Mouse (Mus musculus): ENCODE data around the gene Serpine3.
"Not testable (repeated sequence)": the region's sequence is repeated elsewhere in the genome, so short reads cannot be mapped to it uniquely, and the experiment has no call there.

Serpine3 gene

GRCm38 (mm10) chr14:62663367-62663766 lies at the start of gene Serpine3:
TSS of gene Serpine3 (plus strand) at chr14:62663667.
- ChIA-PET CTCF (no interaction called here), POLR2A (no interaction called here)

- ChIA-PET POLR2A (interaction anchor here in 1 of 4 experiments (0.6 kb wide), 1 partner anchor 947 kb away, joined by 3 read pairs; no protein-coding TSS in a partner anchor), CTCF (no interaction called here)
Observed at GRCm38 (mm10) chr14:62622393-62622792, 41.1 kb upstream of the Serpine3 start.

- POLR2A ChIA-PET = interaction anchor here in 1 of 4 experiments (0.8 kb wide), 1 partner anchor 17 kb away, joined by 4 read pairs; no protein-coding TSS in a partner anchor
- CTCF ChIA-PET = interaction anchor here in 1 of 4 experiments (0.6 kb wide), 1 partner anchor 212 kb away, joined by 5 read pairs; no protein-coding TSS in a partner anchor
Observed at GRCm38 (mm10) chr14:62627951-62628350, 35.5 kb upstream of the Serpine3 start.

GRCm38 (mm10) chr14:62637436-62638344 lies 25.8 kb upstream of the Serpine3 start:
- ChIA-PET POLR2A (interaction anchor here in 1 of 4 experiments (1.2 kb wide), 1 partner anchor 124 kb away, joined by 3 read pairs; the partner anchor contains the start of gene Ints6), CTCF (no interaction called here)

GRCm38 (mm10) chr14:62638345-62638702 lies 25.1 kb upstream of the Serpine3 start:
- ChIA-PET POLR2A (interaction anchor here in 1 of 4 experiments (1.2 kb wide), 1 partner anchor 123 kb away, joined by 3 read pairs; the partner anchor contains the start of gene Ints6), CTCF (interaction anchor here in 1 of 4 experiments (0.8 kb wide), 1 partner anchor 146 kb away, joined by 3 read pairs; no protein-coding TSS in a partner anchor)

- ChIA-PET POLR2A (no interaction called here), CTCF (interaction anchor here in 1 of 4 experiments (0.8 kb wide), 1 partner anchor 147 kb away, joined by 3 read pairs; no protein-coding TSS in a partner anchor)
Observed at GRCm38 (mm10) chr14:62639111-62639510, 24.4 kb upstream of the Serpine3 start.

- ChIA-PET POLR2A (no interaction called here), CTCF (no interaction called here)
Observed at GRCm38 (mm10) chr14:62639551-62639950, 23.9 kb upstream of the Serpine3 start.

- ChIA-PET POLR2A (no interaction called here), CTCF (interaction anchor here in 1 of 4 experiments (0.6 kb wide), 1 partner anchor 13 kb away, joined by 5 read pairs; no protein-coding TSS in a partner anchor)
Observed at GRCm38 (mm10) chr14:62640396-62640795, 23.1 kb upstream of the Serpine3 start.

GRCm38 (mm10) chr14:62642368-62642767 lies 21.1 kb upstream of the Serpine3 start:
- CTCF ChIA-PET, POLR2A ChIA-PET: not testable (repeated sequence)

- POLR2A ChIA-PET = no interaction called here
- CTCF ChIA-PET = interaction anchor here in 1 of 4 experiments (0.6 kb wide), 1 partner anchor 947 kb away, joined by 3 read pairs; no protein-coding TSS in a partner anchor
Observed at GRCm38 (mm10) chr14:62648405-62648804, 15.1 kb upstream of the Serpine3 start.

- ChIA-PET POLR2A (no interaction called here), CTCF (no interaction called here)
Observed at GRCm38 (mm10) chr14:62650376-62650775, 13.1 kb upstream of the Serpine3 start.

GRCm38 (mm10) chr14:62651771-62652170 lies 11.7 kb upstream of the Serpine3 start:
- POLR2A ChIA-PET = no interaction called here
- CTCF ChIA-PET = no interaction called here

GRCm38 (mm10) chr14:62655996-62656395 lies 7.5 kb upstream of the Serpine3 start:
- CTCF ChIA-PET = no interaction called here
- POLR2A ChIA-PET = no interaction called here

- ChIA-PET POLR2A (no interaction called here), CTCF (no interaction called here)
Observed at GRCm38 (mm10) chr14:62657469-62657868, 6.0 kb upstream of the Serpine3 start.

GRCm38 (mm10) chr14:62662381-62662780 lies 1.1 kb upstream of the Serpine3 start:
- POLR2A ChIA-PET = no interaction called here

GRCm38 (mm10) chr14:62664976-62665673 lies 1.7 kb downstream of the Serpine3 start:
- ChIA-PET CTCF (no interaction called here), POLR2A (interaction anchor here in 1 of 4 experiments (0.7 to 1.7 kb wide), 3 partner anchors 11 to 24 kb away, joined by 3 read pairs; no protein-coding TSS in a partner anchor)

More at GRCm38 (mm10) chr14:62662381-62662780, 1.1 kb upstream of the Serpine3 start:
- CTCF ChIA-PET = no interaction called here

- CTCF ChIA-PET = no interaction called here
- POLR2A ChIA-PET = interaction anchor here in 1 of 4 experiments (2.2 to 2.4 kb wide), 2 partner anchors 9 to 12 kb away, joined by 6 to 11 read pairs; no protein-coding TSS in a partner anchor
Observed at GRCm38 (mm10) chr14:62673646-62674045, 10.2 kb downstream of the Serpine3 start.

- ChIA-PET POLR2A (no interaction called here), CTCF (no interaction called here)
Observed at GRCm38 (mm10) chr14:62718161-62718560, 54.7 kb downstream of the Serpine3 start.

GRCm38 (mm10) chr14:62721625-62722024 lies 58.2 kb downstream of the Serpine3 start:
- CTCF ChIA-PET = no interaction called here
- POLR2A ChIA-PET = interaction anchor here in 1 of 4 experiments (0.8 to 5.1 kb wide), 4 partner anchors 9 to 15 kb away, joined by 3 to 19 read pairs (median 5); no protein-coding TSS in a partner anchor

- POLR2A ChIA-PET = interaction anchor here in 2 of 4 experiments (0.5 to 2.7 kb wide), 7 partner anchors 11 to 355 kb away, joined by 3 to 16 read pairs (median 4); partner anchors contain the start of gene Ints6 (in 2 of the 2)
- CTCF ChIA-PET = no interaction called here
Observed at GRCm38 (mm10) chr14:62724560-62724959, 61.1 kb downstream of the Serpine3 start.

Measured in embryonic stem cell, embryonic (primary cell).